Mouse (Mus musculus): ENCODE measurements at regions not wholly inside any gene's neighbourhood (a gene's known extent, or its start where the extent isn't known, plus 50 kb on each side); places are given as distances from the start of the nearest gene placed in this dataset.
"Not testable (repeated sequence)": the region's sequence is repeated elsewhere in the genome, so short reads cannot be mapped to it uniquely, and the experiment has no call there.

GRCm38 (mm10) chr10:99355303-99355702 is 92.3 kb downstream of the Dusp6 start:
- Histone ChIP-seq H3K4me3 (ENCODE audit: insufficient read depth, low read depth, low read length) (no peak overlapping the region), H3K4me1 (ENCODE audit: control insufficient read depth, insufficient read depth, insufficient read length, low read length) (peaks cover 12% of the 10 kb centered on the region), H3K27ac (replicated peaks; ENCODE audit: low read depth, low read length) (peak overlapping the region; percentile 49)

- Histone ChIP-seq H3K4me3 (ENCODE audit: insufficient read depth, low read depth, low read length) (no peak overlapping the region), H3K4me1 (ENCODE audit: control insufficient read depth, insufficient read depth, insufficient read length, low read length) (peaks cover 12% of the 10 kb centered on the region)
Observed at GRCm38 (mm10) chr10:99356221-99356620, 93.2 kb downstream of the Dusp6 start.

GRCm38 (mm10) chr10:99356883-99357282 is 93.9 kb downstream of the Dusp6 start:
- H3K4me1 ChIP-seq (ENCODE audit: control insufficient read depth, insufficient read depth, insufficient read length, low read length): peaks cover 12% of the 10 kb centered on the region
- peak overlapping the region; percentile 95 for H3K27ac ChIP-seq (replicated peaks; ENCODE audit: low read depth, low read length)
- H3K4me3 ChIP-seq (ENCODE audit: insufficient read depth, low read depth, low read length): no peak overlapping the region

More at GRCm38 (mm10) chr10:99356221-99356620, 93.2 kb downstream of the Dusp6 start:
- H3K27ac ChIP-seq (replicated peaks; ENCODE audit: low read depth, low read length): no peak overlapping the region

- Histone ChIP-seq H3K4me1 (ENCODE audit: control insufficient read depth, insufficient read depth, insufficient read length, low read length) (peaks cover 12% of the 10 kb centered on the region), H3K4me3 (ENCODE audit: insufficient read depth, low read depth, low read length) (no peak overlapping the region), H3K27ac (replicated peaks; ENCODE audit: low read depth, low read length) (peak overlapping the region; percentile 95)
Observed at GRCm38 (mm10) chr10:99357347-99357746, 94.3 kb downstream of the Dusp6 start.

- no peak overlapping the region for H3K4me3 ChIP-seq (ENCODE audit: insufficient read depth, low read depth, low read length)
- peaks cover 12% of the 10 kb centered on the region for H3K4me1 ChIP-seq (ENCODE audit: control insufficient read depth, insufficient read depth, insufficient read length, low read length)
- H3K27ac ChIP-seq (replicated peaks; ENCODE audit: low read depth, low read length): no peak overlapping the region
Observed at GRCm38 (mm10) chr10:99358256-99358655, 95.2 kb downstream of the Dusp6 start.

- Histone ChIP-seq H3K4me1 (ENCODE audit: control insufficient read depth, insufficient read depth, insufficient read length, low read length) (peaks cover 3% of the 10 kb centered on the region; the same call in 1 of the 2 replicates), H3K27ac (replicated peaks; ENCODE audit: low read depth, low read length) (no peak overlapping the region), H3K4me3 (ENCODE audit: insufficient read depth, low read depth, low read length) (no peak overlapping the region)
Observed at GRCm38 (mm10) chr10:99359439-99359866, 96.4 kb downstream of the Dusp6 start.

- not testable (repeated sequence) for H3K27ac ChIP-seq (replicated peaks; ENCODE audit: low read depth, low read length); H3K4me1 ChIP-seq (ENCODE audit: control insufficient read depth, insufficient read depth, insufficient read length, low read length); H3K4me3 ChIP-seq (ENCODE audit: insufficient read depth, low read depth, low read length)
Observed at GRCm38 (mm10) chr10:99360601-99361000, 97.6 kb downstream of the Dusp6 start.

- H3K4me3 ChIP-seq (ENCODE audit: insufficient read depth, low read depth, low read length): no peak overlapping the region
- H3K27ac ChIP-seq (replicated peaks; ENCODE audit: low read depth, low read length): no peak overlapping the region
- no peaks in the 10 kb centered on the region for H3K4me1 ChIP-seq (ENCODE audit: control insufficient read depth, insufficient read depth, insufficient read length, low read length)
Observed at GRCm38 (mm10) chr10:99366162-99366561, 103.1 kb downstream of the Dusp6 start.

GRCm38 (mm10) chr10:99367757-99368156 is 104.7 kb downstream of the Dusp6 start:
- Histone ChIP-seq H3K4me1 (ENCODE audit: control insufficient read depth, insufficient read depth, insufficient read length, low read length) (peaks cover 4% of the 10 kb centered on the region; the same call in 1 of the 2 replicates), H3K27ac (replicated peaks; ENCODE audit: low read depth, low read length) (no peak overlapping the region), H3K4me3 (ENCODE audit: insufficient read depth, low read depth, low read length) (no peak overlapping the region)

- H3K4me3 ChIP-seq (ENCODE audit: insufficient read depth, low read depth, low read length): no peak overlapping the region
- peaks cover 7% of the 10 kb centered on the region for H3K4me1 ChIP-seq (ENCODE audit: control insufficient read depth, insufficient read depth, insufficient read length, low read length)
- H3K27ac ChIP-seq (replicated peaks; ENCODE audit: low read depth, low read length): no peak overlapping the region
Observed at GRCm38 (mm10) chr10:99375101-99375500, 112.1 kb downstream of the Dusp6 start.

- H3K4me1 ChIP-seq (ENCODE audit: control insufficient read depth, insufficient read depth, insufficient read length, low read length): peaks cover 7% of the 10 kb centered on the region
- no peak overlapping the region for H3K4me3 ChIP-seq (ENCODE audit: insufficient read depth, low read depth, low read length)
- 0 out of 2 replicates have a peak overlapping the region, but pooled peaks have one; percentile 18 for H3K27ac ChIP-seq (replicated peaks; ENCODE audit: low read depth, low read length)
Observed at GRCm38 (mm10) chr10:99376430-99376829, 113.4 kb downstream of the Dusp6 start.

- Histone ChIP-seq H3K4me3 (ENCODE audit: insufficient read depth, low read depth, low read length) (no peak overlapping the region), H3K4me1 (ENCODE audit: control insufficient read depth, insufficient read depth, insufficient read length, low read length) (peaks cover 2% of the 10 kb centered on the region), H3K27ac (replicated peaks; ENCODE audit: low read depth, low read length) (no peak overlapping the region)
Observed at GRCm38 (mm10) chr10:99377548-99377947, 114.5 kb downstream of the Dusp6 start.

- Histone ChIP-seq H3K4me1 (ENCODE audit: control insufficient read depth, insufficient read depth, insufficient read length, low read length) (peaks cover 2% of the 10 kb centered on the region), H3K4me3 (ENCODE audit: insufficient read depth, low read depth, low read length) (no peak overlapping the region), H3K27ac (replicated peaks; ENCODE audit: low read depth, low read length) (no peak overlapping the region)
Observed at GRCm38 (mm10) chr10:99379156-99379555, 116.1 kb downstream of the Dusp6 start.

- Histone ChIP-seq H3K4me1 (ENCODE audit: control insufficient read depth, insufficient read depth, insufficient read length, low read length) (peaks cover 2% of the 10 kb centered on the region), H3K27ac (replicated peaks; ENCODE audit: low read depth, low read length) (no peak overlapping the region), H3K4me3 (ENCODE audit: insufficient read depth, low read depth, low read length) (no peak overlapping the region)
Observed at GRCm38 (mm10) chr10:99380170-99380569, 117.1 kb downstream of the Dusp6 start.

- no peak overlapping the region for H3K27ac ChIP-seq (replicated peaks; ENCODE audit: low read depth, low read length)
- H3K4me3 ChIP-seq (ENCODE audit: insufficient read depth, low read depth, low read length): no peak overlapping the region
Observed at GRCm38 (mm10) chr10:99383028-99383427, 120.0 kb downstream of the Dusp6 start.

GRCm38 (mm10) chr10:99384366-99384765 is 121.3 kb downstream of the Dusp6 start:
- H3K4me1 ChIP-seq (ENCODE audit: control insufficient read depth, insufficient read depth, insufficient read length, low read length): no peaks in the 10 kb centered on the region
- no peak overlapping the region for H3K4me3 ChIP-seq (ENCODE audit: insufficient read depth, low read depth, low read length)
- no peak overlapping the region for H3K27ac ChIP-seq (replicated peaks; ENCODE audit: low read depth, low read length)

More at GRCm38 (mm10) chr10:99383028-99383427, 120.0 kb downstream of the Dusp6 start:
- no peaks in the 10 kb centered on the region for H3K4me1 ChIP-seq (ENCODE audit: control insufficient read depth, insufficient read depth, insufficient read length, low read length)
